Mouse (Mus musculus) stomach, embryonic 16.5 days (tissue): ENCODE data around the gene Ncln. TPM values are rescaled to one million over a fixed set of nuclear protein-coding genes. Genes with fewer than 3 reads are reported as not detected.

Experiments
- microRNA-seq: library from miRNA; unstranded; fragments of <30 nt; microRNA quantifications from one replicate; pipeline ENCODE4, GENCODE M21; 2016
- polyA plus RNA-seq: library from polyadenylated mRNA; unstranded; fragments of >200 nt; fragmentation: Nextera tagmentation; extraction: Ambion mirVana; gene quantifications from 2 replicates; pipeline ENCODE4 v1.2.1, GENCODE M21; 2015

The Ncln gene
- polyA plus RNA-seq, 1 experiment from 2014 or later, result 88.4 TPM

Small RNAs within 50 kb of the gene (microRNA-seq; reads per million reads assigned to microRNA genes)
- gene Gm25595, result not detected

Other genes with a start within 250 kb of the Ncln start
- 3.6 and 4.2 TPM in 2 replicates for gene Matk, start 243.5 kb downstream of the Ncln start, polyA plus RNA-seq
- gene Mrpl54, start 229.5 kb downstream of the Ncln start, polyA plus RNA-seq, result 197 and 220 TPM in 2 replicates
- 61.6 and 66.9 TPM in 2 replicates for gene Apba3, start 229.4 kb downstream of the Ncln start, polyA plus RNA-seq
- gene Tjp3, start 204.8 kb downstream of the Ncln start, polyA plus RNA-seq, result 29.1 and 35.7 TPM in 2 replicates
- 40.8 and 41.8 TPM in 2 replicates for gene Pip5k1c, start 203.4 kb downstream of the Ncln start, polyA plus RNA-seq
- gene Cactin, start 175.3 kb downstream of the Ncln start, polyA plus RNA-seq, result 22.4 and 26.7 TPM in 2 replicates
- 28.1 and 31.5 TPM in 2 replicates for gene Tbxa2r, start 167.7 kb downstream of the Ncln start, polyA plus RNA-seq
- gene Gipc3, start 153.1 kb downstream of the Ncln start, polyA plus RNA-seq, result 0.05 TPM in 1 of 2 replicates, not detected in the other
- 67.7 and 70.2 TPM in 2 replicates for gene Hmg20b, start 145.9 kb downstream of the Ncln start, polyA plus RNA-seq
- gene Mfsd12, start 138.9 kb downstream of the Ncln start, polyA plus RNA-seq, result 7.3 and 8.6 TPM in 2 replicates
- 2.9 and 3.0 TPM in 2 replicates for gene 4930404N11Rik, start 130.6 kb downstream of the Ncln start, polyA plus RNA-seq
- gene Fzr1, start 117.9 kb downstream of the Ncln start, polyA plus RNA-seq, result 69.2 and 79.0 TPM in 2 replicates
- 77.4 and 79.6 TPM in 2 replicates for gene Dohh, start 112.0 kb downstream of the Ncln start, polyA plus RNA-seq
- gene Gm48551, start 111.9 kb downstream of the Ncln start, polyA plus RNA-seq, result 3.0 and 3.8 TPM in 2 replicates
- 1.3 and 1.5 TPM in 2 replicates for gene Gm48552, start 107.4 kb downstream of the Ncln start, polyA plus RNA-seq
- gene Smim24, start 103.3 kb downstream of the Ncln start, polyA plus RNA-seq, result 61.8 and 65.3 TPM in 2 replicates
- 74.8 and 82.5 TPM in 2 replicates for gene Nfic, start 40.8 kb downstream of the Ncln start, polyA plus RNA-seq
- 1.3 and 1.5 TPM in 2 replicates for gene Celf5, start 13.7 kb downstream of the Ncln start, polyA plus RNA-seq
- 1.2 TPM in 2 replicates for gene S1pr4, start 3.7 kb upstream of the Ncln start, polyA plus RNA-seq
- gene Gna15, start 27.8 kb upstream of the Ncln start, polyA plus RNA-seq, result 9.0 and 11.0 TPM in 2 replicates
- gene Gna11, start 48.8 kb upstream of the Ncln start, polyA plus RNA-seq, result 101 and 105 TPM in 2 replicates
- 325 and 351 TPM in 2 replicates for gene Aes, start 63.1 kb upstream of the Ncln start, polyA plus RNA-seq
- 20.6 and 23.6 TPM in 2 replicates for gene Tle2, start 78.2 kb upstream of the Ncln start, polyA plus RNA-seq
- gene Tle6, start 104.7 kb upstream of the Ncln start, polyA plus RNA-seq, result 26.0 and 31.2 TPM in 2 replicates
- 0.46 and 0.61 TPM in 2 replicates for gene BC025920, start 109.9 kb upstream of the Ncln start, polyA plus RNA-seq
- 28.6 and 33.6 TPM in 2 replicates for gene Sirt6, start 131.4 kb upstream of the Ncln start, polyA plus RNA-seq
- 9.9 and 11.1 TPM in 2 replicates for gene Ankrd24, start 132.1 kb upstream of the Ncln start, polyA plus RNA-seq
- 3.8 and 4.0 TPM in 2 replicates for gene Gm10778, start 152.7 kb upstream of the Ncln start, polyA plus RNA-seq
- gene Zfp433, start 208.4 kb upstream of the Ncln start, polyA plus RNA-seq, result 12.2 and 15.2 TPM in 2 replicates